Mouse (Mus musculus): ENCODE results near the gene Cdc42bpg. TPM values are rescaled to one million over a fixed set of nuclear protein-coding genes. Genes with fewer than 3 reads are reported as not detected.
A peak's percentile ranks its signal among the peaks of the same experiment; 100 is the strongest.

Cdc42bpg gene
- polyA plus RNA-seq, 1 experiment from 2014 or later = 1.0 TPM

DNA sequence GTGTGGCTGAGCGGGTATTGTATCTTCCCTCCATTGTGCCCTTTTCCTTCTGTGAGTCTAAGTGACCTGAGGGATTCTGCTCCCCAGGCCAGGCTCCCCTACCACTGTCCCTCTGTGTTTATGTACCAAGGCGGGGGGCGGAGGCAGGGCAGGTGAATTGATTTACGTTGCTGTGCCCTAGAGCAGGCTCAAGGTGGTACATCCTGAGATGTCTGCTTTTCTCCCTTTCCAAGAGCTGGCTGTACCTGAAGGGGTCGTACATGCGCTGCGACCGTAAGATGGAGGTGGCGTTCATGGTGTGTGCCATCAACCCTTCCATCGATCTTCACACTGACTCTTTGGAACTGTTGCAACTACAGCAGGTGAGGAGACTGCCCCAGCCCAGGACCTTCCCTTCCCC, 30.7 kb downstream of the Cdc42bpg start:
- no peak for TF ChIP-seq CTCF (IDR thresholded peaks at IDR 0.05; ENCODE audit: low read depth)
- H3K4me2 ChIP-seq (ENCODE audit: low read length) = peak overlapping the region; percentile 74
- no peaks in the 10 kb centered on the region for H3K27me3 ChIP-seq (ENCODE audit: insufficient read depth, low read length)
- H3K27ac ChIP-seq = no peak overlapping the region
- peaks cover 10% of the 10 kb centered on the region; the same call in 1 of the 2 replicates for H3K36me3 ChIP-seq (ENCODE audit: insufficient read depth, low read length)
- DNase-seq (ENCODE audit: low spot score) (no peak), ATAC-seq (replicated peaks; ENCODE audit: low FRiP score, low read depth) (no peak)
- WGBS = 90% methylated on average over 10 of the region's 10 CpGs
- no peak overlapping the region for H3K4me3 ChIP-seq (replicated peaks; ENCODE audit: low read depth, low read length)
- H3K9me3 ChIP-seq (replicated peaks; ENCODE audit: low read length) = no peaks in the 10 kb centered on the region
- H3K9ac ChIP-seq (ENCODE audit: low read depth, low read length) = peak overlapping the region; percentile 70; the same call in 1 of the 2 replicates
- peaks cover 33% of the 10 kb centered on the region for H3K4me1 ChIP-seq (replicated peaks; ENCODE audit: insufficient read depth, low read length)

DNA sequence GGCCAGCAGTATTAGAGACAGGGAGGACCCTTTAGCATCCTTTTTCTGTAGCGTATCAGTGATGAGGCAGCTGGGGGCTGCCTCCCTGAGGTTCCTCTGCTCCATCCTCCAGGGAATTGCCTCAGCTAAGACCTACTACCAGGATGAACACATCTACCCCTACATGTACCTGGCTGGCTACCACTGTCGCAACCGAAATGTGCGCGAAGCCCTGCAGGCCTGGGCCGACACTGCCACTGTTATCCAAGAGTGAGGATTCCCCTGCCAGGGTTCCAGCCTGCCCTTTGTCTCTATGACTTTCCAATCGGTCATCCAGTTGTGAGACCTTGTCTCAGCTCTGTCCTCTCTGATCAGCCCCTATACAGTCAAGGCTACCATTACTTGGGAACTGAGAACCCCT, 31.9 kb downstream of the Cdc42bpg start:
- Histone ChIP-seq H3K4me2 (ENCODE audit: low read length) (no peak overlapping the region), H3K9me3 (replicated peaks; ENCODE audit: low read length) (no peaks in the 10 kb centered on the region), H3K27me3 (ENCODE audit: insufficient read depth, low read length) (no peaks in the 10 kb centered on the region), H3K36me3 (ENCODE audit: insufficient read depth, low read length) (peaks cover 10% of the 10 kb centered on the region; the same call in 1 of the 2 replicates), H3K9ac (ENCODE audit: low read depth, low read length) (no peak overlapping the region), H3K4me3 (replicated peaks; ENCODE audit: low read depth, low read length) (no peak overlapping the region), H3K4me1 (replicated peaks; ENCODE audit: insufficient read depth, low read length) (peaks cover 34% of the 10 kb centered on the region), H3K27ac (no peak overlapping the region)
- no peak for TF ChIP-seq CTCF (IDR thresholded peaks at IDR 0.05; ENCODE audit: low read depth)
- ATAC-seq (replicated peaks; ENCODE audit: low FRiP score, low read depth) (no peak), DNase-seq (ENCODE audit: low spot score) (no peak)
- WGBS = over 99% methylated on average over 7 of the region's 7 CpGs

DNA sequence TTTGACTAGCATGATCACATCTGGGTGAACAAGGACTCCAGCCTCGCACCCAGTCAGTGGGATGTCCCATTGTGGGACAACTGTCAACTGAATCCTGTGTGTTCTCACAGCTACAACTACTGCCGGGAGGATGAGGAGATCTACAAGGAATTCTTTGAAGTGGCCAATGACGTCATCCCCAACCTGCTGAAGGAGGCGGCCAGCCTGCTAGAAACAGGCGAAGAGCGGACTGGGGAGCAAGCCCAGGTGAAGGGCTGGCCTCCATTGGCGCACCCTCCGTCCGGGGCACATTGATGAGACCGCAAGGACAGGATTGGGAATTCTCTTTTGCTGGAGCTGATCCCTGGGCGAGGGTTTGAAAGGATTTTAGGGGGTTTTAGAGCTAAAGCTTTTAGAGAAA, 32.5 kb downstream of the Cdc42bpg start:
- H3K4me1 ChIP-seq (replicated peaks; ENCODE audit: insufficient read depth, low read length) = peaks cover 34% of the 10 kb centered on the region
- peaks cover 10% of the 10 kb centered on the region; the same call in 1 of the 2 replicates for H3K36me3 ChIP-seq (ENCODE audit: insufficient read depth, low read length)
- WGBS = 88% methylated on average over 11 of the region's 11 CpGs
- H3K9ac ChIP-seq (ENCODE audit: low read depth, low read length) = no peak overlapping the region
- H3K4me2 ChIP-seq (ENCODE audit: low read length) = no peak overlapping the region
- H3K9me3 ChIP-seq (replicated peaks; ENCODE audit: low read length) = no peaks in the 10 kb centered on the region
- H3K27me3 ChIP-seq (ENCODE audit: insufficient read depth, low read length) = no peaks in the 10 kb centered on the region
- ATAC-seq (replicated peaks; ENCODE audit: low FRiP score, low read depth) (no peak), DNase-seq (ENCODE audit: low spot score) (no peak)
- TF ChIP-seq CTCF (IDR thresholded peaks at IDR 0.05; ENCODE audit: low read depth) = no peak
- no peak overlapping the region for H3K4me3 ChIP-seq (replicated peaks; ENCODE audit: low read depth, low read length)
- H3K27ac ChIP-seq = no peak overlapping the region

DNA sequence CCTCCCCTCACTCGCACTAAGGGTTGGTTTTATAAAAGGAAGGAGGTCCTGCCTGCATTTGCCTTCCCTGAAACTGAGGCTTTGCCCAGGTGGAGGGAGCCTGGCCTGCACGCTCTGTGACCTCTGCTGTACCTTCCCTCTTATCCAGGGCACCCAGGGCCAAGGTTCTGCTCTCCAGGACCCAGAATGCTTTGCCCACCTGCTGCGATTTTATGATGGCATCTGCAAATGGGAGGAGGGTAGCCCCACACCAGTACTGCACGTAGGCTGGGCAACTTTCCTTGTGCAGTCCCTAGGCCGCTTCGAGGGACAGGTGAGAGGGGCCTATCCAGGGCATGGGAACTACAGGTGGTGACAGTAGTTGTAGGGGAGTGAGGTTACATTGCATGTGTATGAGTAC, 32.9 kb downstream of the Cdc42bpg start:
- TF ChIP-seq CTCF (IDR thresholded peaks at IDR 0.05; ENCODE audit: low read depth) = no peak
- 93% methylated on average over 6 of the region's 6 CpGs for WGBS
- Histone ChIP-seq H3K4me3 (replicated peaks; ENCODE audit: low read depth, low read length) (no peak overlapping the region), H3K36me3 (ENCODE audit: insufficient read depth, low read length) (peaks cover 10% of the 10 kb centered on the region; the same call in 1 of the 2 replicates), H3K4me1 (replicated peaks; ENCODE audit: insufficient read depth, low read length) (peaks cover 33% of the 10 kb centered on the region), H3K4me2 (ENCODE audit: low read length) (no peak overlapping the region), H3K9ac (ENCODE audit: low read depth, low read length) (no peak overlapping the region), H3K27me3 (ENCODE audit: insufficient read depth, low read length) (no peaks in the 10 kb centered on the region), H3K9me3 (replicated peaks; ENCODE audit: low read length) (no peaks in the 10 kb centered on the region), H3K27ac (no peak overlapping the region; the same call in 1 of the 2 replicates)
- no peak for ATAC-seq (replicated peaks; ENCODE audit: low FRiP score, low read depth)
- no peak for DNase-seq (ENCODE audit: low spot score)

DNA sequence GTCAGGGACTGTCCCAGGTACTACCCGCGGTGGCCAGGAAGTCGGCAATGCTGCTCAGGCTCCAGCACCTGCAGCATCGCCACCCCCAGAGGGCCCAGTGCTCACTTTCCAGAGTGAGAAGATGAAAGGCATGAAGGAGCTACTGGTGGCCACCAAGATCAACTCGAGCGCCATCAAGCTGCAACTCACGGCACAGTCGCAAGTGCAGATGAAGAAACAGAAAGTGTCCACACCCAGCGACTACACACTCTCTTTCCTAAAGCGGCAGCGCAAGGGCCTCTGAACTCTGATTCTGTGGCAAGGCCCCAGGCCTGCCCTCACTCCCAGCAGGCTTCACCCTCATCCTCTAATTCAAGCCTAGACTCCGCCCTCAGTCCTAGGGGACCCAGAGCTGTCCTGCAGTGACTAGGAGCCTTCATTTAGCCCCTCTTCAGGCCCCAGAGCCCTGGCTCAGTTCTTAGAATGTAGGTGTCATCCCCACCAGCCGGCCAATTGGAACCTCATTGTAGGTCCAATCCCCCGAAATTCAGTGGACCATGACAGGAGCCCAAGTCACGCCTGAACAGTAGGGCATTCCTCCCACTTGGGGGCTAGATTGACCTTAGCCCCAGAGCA, 33.7 kb downstream of the Cdc42bpg start:
- H3K36me3 ChIP-seq (ENCODE audit: insufficient read depth, low read length) = peaks cover 11% of the 10 kb centered on the region; the same call in 1 of the 2 replicates
- peak overlapping the region; percentile 97 for H3K4me2 ChIP-seq (ENCODE audit: low read length)
- 0 out of 2 replicates have a peak overlapping the region, but pooled peaks have one; percentile 29 for H3K9ac ChIP-seq (ENCODE audit: low read depth, low read length)
- H3K27ac ChIP-seq = peak overlapping the region; percentile 83
- peak; percentile 40; the same call in 1 of the 2 replicates for TF ChIP-seq CTCF (IDR thresholded peaks at IDR 0.05; ENCODE audit: low read depth)
- H3K4me3 ChIP-seq (replicated peaks; ENCODE audit: low read depth, low read length) = 0 out of 2 replicates have a peak overlapping the region, but pooled peaks have one; percentile 74
- DNase-seq (ENCODE audit: low spot score) (peak; percentile 45), ATAC-seq (replicated peaks; ENCODE audit: low FRiP score, low read depth) (peak; percentile 27; the same call in 1 of the 2 replicates)
- no peaks in the 10 kb centered on the region for H3K27me3 ChIP-seq (ENCODE audit: insufficient read depth, low read length)
- H3K4me1 ChIP-seq (replicated peaks; ENCODE audit: insufficient read depth, low read length) = peaks cover 30% of the 10 kb centered on the region
- no peaks in the 10 kb centered on the region for H3K9me3 ChIP-seq (replicated peaks; ENCODE audit: low read length)
- 43% methylated on average over 15 of the region's 15 CpGs for WGBS

DNA sequence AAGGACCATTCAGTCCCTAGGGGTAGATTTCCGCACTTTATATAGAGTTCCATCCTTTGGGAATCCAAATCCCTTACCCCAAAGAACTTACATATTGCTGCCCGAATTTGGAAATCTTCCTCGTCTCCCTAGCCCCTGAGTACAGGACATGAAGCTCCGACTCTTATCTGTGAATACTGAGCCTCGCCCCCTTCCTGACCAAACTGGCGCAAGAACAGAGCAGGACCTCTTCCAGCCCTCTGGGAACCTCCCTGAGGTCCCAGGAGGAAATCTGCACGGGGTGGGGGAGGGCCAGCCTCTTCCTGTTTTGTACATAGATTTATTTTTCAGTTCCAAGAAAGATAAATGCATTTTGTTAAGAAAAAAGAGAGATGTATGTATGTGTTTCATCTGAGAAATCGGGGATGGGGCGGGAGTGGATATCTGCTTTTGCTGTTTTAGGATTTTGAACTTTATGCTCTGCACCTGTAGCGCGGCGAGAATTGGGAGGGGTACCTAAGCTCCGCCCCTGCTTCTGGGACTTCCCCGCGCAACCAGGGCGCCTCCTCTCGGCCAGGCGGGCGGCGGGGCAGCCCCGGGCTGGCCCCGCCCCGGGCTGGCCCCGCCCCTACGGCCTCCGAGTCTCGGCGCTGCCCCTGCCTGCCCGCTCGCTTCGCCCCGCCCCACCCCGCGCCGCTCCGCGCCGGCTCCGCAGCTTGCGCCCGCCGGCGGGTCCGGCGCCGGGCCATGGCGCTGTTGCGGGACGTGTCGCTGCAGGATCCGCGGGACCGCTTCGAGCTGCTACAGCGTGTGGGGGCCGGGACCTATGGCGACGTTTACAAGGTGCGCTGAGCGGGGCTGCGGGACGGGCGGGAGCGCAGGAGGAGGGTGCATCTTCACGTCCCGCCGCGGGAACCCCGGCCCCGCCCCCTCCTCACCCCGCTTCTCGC, 34.5 kb downstream of the Cdc42bpg start, which contains the start of gene Map4k2:
Gene Map4k2, plus strand, starts transcription at position 612 of the 929 bp plus-strand sequence.
- Histone ChIP-seq H3K27ac (peak within 1 kb of the TSS; percentile 83), H3K4me2 (ENCODE audit: low read length) (peak within 1 kb of the TSS; percentile 97), H3K27me3 (ENCODE audit: insufficient read depth, low read length) (no peaks in the 10 kb centered on the region), H3K4me1 (replicated peaks; ENCODE audit: insufficient read depth, low read length) (peaks cover 28% of the 10 kb centered on the region), H3K36me3 (ENCODE audit: insufficient read depth, low read length) (peaks cover 19% of the 10 kb centered on the region), H3K9ac (ENCODE audit: low read depth, low read length) (peak within 1 kb of the TSS; percentile 81), H3K9me3 (replicated peaks; ENCODE audit: low read length) (no peaks in the 10 kb centered on the region), H3K4me3 (replicated peaks; ENCODE audit: low read depth, low read length) (peak within 1 kb of the TSS; percentile 74)
- TF ChIP-seq CTCF (IDR thresholded peaks at IDR 0.05; ENCODE audit: low read depth) = peak; percentile 43
- 3% methylated on average over 71 of the region's 72 CpGs for WGBS
- DNase-seq (ENCODE audit: low spot score) = peak; percentile 89
- ATAC-seq (replicated peaks; ENCODE audit: low FRiP score, low read depth) = peak; percentile 79
